Mouse (Mus musculus): ENCODE measurements around the gene Kif13a.
A peak's percentile ranks its signal among the peaks of the same experiment; 100 is the strongest.

Gene Kif13a

DNA sequence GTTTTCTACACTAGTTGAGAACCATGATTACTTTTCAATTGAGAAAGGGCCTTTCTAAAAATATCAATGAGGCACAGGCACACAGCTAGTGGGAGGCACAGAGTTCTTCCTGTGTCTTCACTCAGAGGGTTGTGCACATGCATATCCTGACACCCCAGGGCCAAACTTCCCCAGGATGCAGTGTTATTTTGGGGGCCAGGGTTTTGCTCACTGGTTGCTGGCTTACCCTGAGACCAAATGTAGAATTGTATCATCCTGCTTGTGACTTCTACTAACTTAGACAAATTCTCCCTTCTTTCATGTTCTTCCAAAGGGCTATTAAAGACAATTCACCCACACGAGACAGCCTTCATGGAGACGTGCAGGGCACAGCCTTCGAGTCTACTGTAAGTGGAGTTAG, 45.7 kb downstream of the Kif13a start:
- no peak for ATAC-seq (ENCODE audit: low TSS enrichment)

DNA sequence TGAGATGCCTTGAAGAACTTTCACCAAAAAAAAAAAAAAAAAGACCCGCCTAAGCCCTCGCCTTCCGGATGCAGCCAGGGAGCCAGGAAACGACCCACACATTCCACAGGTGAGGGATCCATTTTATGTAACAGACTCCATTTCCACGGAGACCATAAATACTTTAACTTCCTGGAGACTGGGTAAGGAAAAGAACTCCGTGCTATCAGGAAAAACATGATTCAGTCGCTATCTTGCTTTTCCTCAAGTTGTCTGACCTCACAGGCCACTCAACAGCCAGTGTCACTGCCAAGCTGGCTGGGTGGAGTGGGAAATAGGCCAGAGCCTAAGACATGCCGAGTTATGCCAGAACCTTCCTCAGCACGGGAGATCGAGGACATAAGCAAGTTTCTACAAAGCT, 46.3 kb downstream of the Kif13a start:
- no peak for ATAC-seq (ENCODE audit: low TSS enrichment)

GRCm38 (mm10) chr13:46880736-46881135, 48.9 kb downstream of the Kif13a start:
- no peak for ATAC-seq (ENCODE audit: low TSS enrichment)

- no peak for ATAC-seq (ENCODE audit: low TSS enrichment)
Measured at GRCm38 (mm10) chr13:46880243-46880642, 49.4 kb downstream of the Kif13a start.

DNA sequence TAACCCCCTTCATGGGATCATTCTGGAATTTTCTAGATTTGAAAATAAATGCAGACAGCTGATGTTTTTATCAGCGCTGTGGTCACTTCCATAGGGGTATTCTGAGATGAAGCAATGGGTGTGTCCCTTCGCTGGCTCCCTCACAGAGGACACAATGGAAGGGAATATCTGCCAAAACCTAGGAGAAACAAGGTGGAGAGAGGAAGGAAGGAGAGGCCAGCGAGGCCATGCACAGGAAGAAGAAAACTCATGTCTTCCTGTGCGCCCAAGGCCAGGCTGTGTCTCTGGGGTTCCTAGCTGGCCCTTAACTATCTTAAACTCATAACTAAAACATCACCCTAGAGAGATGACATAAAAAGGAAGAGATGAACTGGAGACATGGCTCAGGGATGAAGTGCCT, 52.6 kb downstream of the Kif13a start:
- ATAC-seq (ENCODE audit: low TSS enrichment), result no peak

GRCm38 (mm10) chr13:46875377-46875776, 54.3 kb downstream of the Kif13a start:
- no peak for ATAC-seq (ENCODE audit: low TSS enrichment)

DNA sequence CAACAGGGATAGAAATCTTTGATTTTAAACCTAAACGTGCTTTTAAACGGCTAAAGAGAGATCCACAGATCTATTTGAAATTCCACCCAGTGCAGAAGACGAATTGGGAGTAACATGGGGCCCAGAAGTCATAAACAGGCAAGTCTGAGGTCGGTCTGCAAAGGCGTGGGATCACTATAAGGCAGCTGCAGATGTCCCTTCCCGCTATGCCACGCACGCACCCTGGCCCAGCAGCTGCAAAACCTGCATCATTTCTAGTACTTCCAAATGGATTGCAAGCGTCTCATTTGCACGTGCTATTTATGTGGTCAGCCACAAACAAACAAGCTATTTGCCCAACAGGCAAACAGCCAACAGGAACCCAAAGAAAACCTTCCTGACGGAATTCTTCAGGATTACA, 56.9 kb downstream of the Kif13a start:
- ATAC-seq (ENCODE audit: low TSS enrichment), result no peak

- no peak for ATAC-seq (ENCODE audit: low TSS enrichment)
Measured at GRCm38 (mm10) chr13:46872194-46872593, 57.5 kb downstream of the Kif13a start.

DNA sequence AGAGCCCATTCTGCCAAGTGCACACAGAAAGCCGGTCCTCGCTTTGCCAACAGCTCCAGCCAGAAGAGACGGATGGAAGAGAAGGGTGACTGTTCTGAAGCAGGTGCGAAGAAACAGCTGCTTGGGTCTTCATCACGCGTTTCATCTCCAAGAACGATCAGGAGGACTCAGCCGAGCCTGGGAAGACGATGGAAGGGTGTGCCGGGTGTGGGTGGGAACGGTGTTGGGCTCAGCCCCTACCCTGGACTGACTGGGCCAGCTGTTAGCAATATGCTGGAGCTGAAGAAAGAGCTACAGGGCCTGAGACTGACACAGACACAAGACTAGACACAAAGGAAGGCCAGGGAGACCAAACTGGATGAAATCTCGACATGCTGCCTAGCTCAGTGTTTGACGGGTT, 60.2 kb downstream of the Kif13a start:
- no peak for ATAC-seq (ENCODE audit: low TSS enrichment)

- ATAC-seq (ENCODE audit: low TSS enrichment), result no peak
Measured at GRCm38 (mm10) chr13:46863169-46863748, 66.4 kb downstream of the Kif13a start.

DNA sequence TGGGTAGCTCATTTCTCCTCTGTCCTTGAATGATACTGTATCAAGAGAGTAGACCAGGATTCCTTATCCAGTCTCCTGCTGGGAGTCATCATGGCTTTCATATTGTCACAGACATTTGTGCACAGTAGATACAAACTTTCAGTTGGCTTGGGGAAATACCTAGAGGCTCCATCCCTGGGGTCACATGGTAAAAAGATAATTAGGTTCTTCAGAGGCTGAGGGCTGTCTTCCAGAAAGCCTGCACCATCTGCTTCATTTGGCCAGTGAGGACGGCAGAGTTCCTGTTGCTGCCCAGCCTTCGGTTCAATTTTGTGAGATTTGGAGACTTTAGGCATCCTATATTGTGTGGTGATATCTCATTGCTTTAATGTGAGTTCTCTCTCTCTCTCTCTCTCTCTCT, 69.8 kb downstream of the Kif13a start:
- no peak for ATAC-seq (ENCODE audit: low TSS enrichment)

DNA sequence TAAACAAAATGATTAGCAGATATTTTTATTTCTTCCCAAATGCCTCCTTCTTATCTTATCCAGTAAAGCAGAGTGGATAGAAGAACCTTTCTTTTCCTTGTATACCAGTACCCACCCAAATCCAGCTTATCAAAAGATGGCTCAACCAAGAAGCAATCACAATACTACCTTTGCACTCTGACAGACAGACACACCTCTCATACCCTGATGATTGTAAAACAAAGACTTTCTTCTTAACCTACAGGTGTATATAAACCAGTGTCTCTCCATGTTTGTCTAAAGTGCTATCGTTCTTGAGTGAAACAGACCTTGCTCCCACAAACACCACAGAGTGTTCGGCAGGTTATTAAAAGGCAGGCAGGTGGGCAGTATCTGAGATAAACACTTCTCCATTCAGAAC, 70.5 kb downstream of the Kif13a start:
- ATAC-seq (ENCODE audit: low TSS enrichment), result no peak

- no peak for ATAC-seq (ENCODE audit: low TSS enrichment)
Measured at GRCm38 (mm10) chr13:46858835-46859152, 70.9 kb downstream of the Kif13a start.

DNA sequence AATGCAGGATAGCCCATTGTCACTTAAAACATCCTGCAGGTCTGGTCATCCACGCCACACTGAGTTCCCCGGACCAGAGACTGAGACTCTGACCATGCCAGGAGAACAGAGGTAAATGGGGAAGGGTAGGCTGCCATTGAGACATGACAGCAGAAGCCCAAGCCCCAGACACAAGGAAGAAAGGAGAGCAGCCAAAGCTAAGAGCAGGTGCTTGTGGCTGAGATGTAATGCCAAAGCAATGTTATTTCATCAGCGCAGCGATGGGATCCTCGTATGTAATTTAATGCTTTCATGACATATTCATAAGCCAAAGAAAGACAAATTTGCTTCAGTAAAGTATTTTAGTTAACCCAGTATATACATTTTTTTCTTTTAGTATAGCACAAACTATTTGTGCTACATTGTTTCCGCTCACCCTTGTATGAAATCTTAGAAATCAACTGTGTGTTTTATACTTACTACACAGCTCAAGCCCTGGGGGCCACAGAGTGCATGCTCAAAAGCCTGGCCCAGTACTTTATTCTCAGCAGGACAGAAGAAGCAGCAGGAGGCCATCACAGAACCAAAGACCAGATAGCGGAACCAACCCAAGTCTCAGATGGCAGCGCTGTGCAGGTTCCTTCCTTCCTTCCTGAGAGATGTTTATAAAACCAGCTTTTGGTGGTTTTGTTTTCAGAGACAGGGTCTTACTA, 71.4 kb downstream of the Kif13a start:
- no peak for ATAC-seq (ENCODE audit: low TSS enrichment)

GRCm38 (mm10) chr13:46854456-46854855, 75.2 kb downstream of the Kif13a start:
- no peak for ATAC-seq (ENCODE audit: low TSS enrichment)

DNA sequence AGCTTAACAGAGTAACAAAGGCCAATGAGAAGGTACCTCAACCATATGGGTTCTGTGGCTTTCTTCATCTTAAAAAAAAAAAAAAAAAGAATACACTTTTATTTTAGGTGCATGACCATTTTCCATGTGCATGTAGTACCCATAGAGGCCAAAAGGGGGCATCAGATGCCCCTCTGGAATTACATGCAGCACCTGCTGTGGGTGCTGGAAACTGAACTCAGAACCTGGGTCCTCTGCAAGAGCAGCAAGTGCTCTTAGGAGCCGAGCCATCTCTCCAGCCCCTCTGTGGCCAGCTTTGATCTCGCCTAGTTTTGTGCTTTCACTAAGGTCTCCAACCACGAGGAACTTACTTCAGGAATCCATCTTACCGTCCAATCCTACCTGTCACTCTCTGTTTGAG, 77.2 kb downstream of the Kif13a start:
- no peak for ATAC-seq (ENCODE audit: low TSS enrichment)

DNA sequence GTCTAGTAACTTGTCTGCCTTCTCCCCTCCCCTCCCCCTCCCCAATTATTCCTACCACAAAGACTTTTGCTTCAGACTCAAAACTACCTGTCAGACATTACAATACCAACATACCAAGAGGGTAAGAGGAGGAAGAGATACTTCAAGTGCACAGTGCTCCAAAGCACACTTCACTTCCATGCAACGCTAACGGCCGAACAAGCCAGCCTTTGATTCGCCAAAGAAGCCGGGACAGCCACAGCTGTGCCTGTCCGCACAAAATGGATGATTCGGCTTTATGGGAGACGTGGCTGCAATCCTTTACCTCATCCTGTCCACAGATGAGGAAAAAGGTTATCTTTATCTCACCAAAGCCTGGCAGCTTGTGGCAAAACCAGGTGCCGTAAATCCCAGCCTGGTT, 84.2 kb downstream of the Kif13a start:
- ATAC-seq (ENCODE audit: low TSS enrichment), result no peak

- ATAC-seq (ENCODE audit: low TSS enrichment), result peak; percentile 79
Measured at GRCm38 (mm10) chr13:46844561-46845235, 85.0 kb downstream of the Kif13a start.

GRCm38 (mm10) chr13:46843646-46844045, 86.0 kb downstream of the Kif13a start:
- no peak for ATAC-seq (ENCODE audit: low TSS enrichment)

DNA sequence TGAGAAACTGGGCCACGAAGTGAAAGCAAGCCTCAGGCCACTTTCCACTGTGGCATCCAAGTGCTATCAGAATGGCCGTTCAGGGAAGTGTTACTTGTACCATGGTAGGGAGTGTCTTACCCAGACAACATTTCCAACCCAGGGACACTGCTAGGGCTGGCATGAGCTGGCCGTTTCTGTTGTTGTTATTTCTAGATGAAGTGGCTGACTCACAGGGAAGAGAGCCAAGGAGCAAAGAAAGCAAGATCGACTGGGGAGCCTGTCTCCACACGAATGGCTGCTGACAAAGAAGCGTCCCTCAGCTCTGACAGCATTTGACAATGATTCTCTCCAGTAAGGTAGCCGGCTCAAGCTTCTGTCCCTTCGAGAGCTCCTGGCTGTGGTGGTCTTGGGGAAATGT, 87.5 kb downstream of the Kif13a start:
- peak; percentile 71 for ATAC-seq (ENCODE audit: low TSS enrichment)

DNA sequence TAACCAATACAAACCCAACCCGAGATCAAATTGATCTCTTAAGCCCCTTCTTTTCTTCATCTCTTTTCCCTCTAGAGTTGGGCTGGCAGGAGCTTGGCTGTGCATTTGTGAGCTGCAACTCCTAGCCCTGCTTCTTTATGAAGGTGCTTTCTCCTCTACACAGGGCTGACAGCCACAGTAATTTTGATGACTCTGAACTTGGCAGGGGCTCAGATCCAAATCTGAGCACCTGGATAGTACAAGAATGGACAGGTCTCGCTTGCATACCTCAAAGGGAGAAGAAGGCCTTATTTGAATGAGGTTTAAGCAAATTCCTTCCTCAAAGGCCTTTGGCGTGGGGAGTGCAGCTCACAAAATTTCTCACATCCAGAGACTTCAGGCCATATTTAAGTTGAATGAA, 88.0 kb downstream of the Kif13a start:
- no peak for ATAC-seq (ENCODE audit: low TSS enrichment)

DNA sequence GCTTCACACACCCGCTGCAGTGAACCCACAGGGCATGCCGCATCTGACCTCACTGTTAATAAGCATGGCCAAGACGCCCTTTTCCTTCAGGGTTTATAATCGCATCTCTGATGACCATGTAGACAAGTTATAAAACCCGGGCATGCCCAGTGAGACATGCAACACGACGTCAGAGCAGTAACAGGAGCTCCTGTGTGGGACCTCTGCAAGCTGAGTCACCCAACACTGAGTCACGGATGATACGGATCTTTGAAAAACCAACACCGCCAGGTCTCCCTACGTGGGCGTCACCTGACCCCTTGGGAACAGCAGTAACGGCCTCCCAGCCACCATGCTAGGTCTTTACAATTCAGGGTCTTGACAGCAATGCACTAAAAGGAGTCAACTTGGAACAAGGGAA, 89.0 kb downstream of the Kif13a start:
- ATAC-seq (ENCODE audit: low TSS enrichment), result no peak

DNA sequence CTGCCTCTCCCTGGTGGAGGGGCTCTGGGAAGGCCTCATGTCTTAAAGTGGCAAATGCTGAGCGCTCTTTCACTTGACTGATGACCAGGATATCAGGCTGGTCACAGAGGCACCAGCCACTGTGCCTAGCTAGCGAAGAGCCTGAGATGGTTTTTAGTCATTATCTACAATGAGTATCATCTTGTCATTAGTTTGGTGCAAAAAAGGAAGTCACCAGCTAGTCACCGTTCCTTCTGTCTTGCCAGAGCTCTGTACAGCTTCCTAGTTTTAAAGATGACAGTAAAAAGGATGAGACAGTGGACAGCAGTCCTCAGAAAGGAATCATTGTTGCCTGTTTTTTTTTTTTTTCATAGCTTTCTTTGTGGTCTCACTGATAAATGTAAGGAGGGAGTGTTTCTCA, 90.4 kb downstream of the Kif13a start:
- ATAC-seq (ENCODE audit: low TSS enrichment), result no peak

GRCm38 (mm10) chr13:46838551-46838950, 91.1 kb downstream of the Kif13a start:
- ATAC-seq (ENCODE audit: low TSS enrichment), result no peak
